Mouse (Mus musculus): ENCODE measurements around the gene Olfr572. TPM values are rescaled to one million over a fixed set of nuclear protein-coding genes. Genes with fewer than 3 reads are reported as not detected.
A peak's percentile ranks its signal among the peaks of the same experiment; 100 is the strongest.

Olfr572 gene
- not detected in 2 replicates for polyA plus RNA-seq (2015; fragmentation: Nextera tagmentation; extraction: Ambion mirVana)

DNA sequence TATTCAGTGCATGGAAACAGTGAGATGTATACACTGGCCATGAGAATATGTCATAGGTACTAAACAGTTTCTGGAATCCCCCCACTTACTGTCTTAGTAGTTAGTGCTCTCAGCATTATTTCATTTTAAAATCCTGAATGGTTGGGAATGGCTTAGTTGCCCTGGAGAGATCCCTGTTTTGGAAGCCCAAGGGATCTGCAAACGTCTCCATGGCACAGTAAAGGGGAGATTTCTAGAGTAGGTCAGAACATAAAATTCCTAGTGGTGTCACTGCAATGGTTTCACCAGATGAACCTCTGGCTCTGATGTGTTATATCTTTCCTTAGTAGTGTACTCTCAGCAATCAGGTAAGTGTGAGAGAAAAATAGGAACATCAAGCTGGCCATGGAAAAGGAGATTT, at the start of gene Olfr572:
Gene Olfr572, plus strand, starts transcription at position 301 of the 400 bp plus-strand sequence.
- H3K9me3 ChIP-seq: no peaks in the 10 kb centered on the region
- H3K4me1 ChIP-seq: no peaks in the 10 kb centered on the region
- no peak within 1 kb of the TSS for H3K4me2 ChIP-seq
- no peak within 1 kb of the TSS for H3K4me3 ChIP-seq
- H3K9ac ChIP-seq: no peak within 1 kb of the TSS
- ATAC-seq (ENCODE audit: insufficient number of reproducible peaks, insufficient read depth, low FRiP score, low TSS enrichment, low read depth): no peak
- H3K27me3 ChIP-seq: no peaks in the 10 kb centered on the region
- WGBS: 67% methylated on average over 1 of the region's 1 CpGs
- H3K36me3 ChIP-seq: no peaks in the 10 kb centered on the region
- no peak within 1 kb of the TSS for H3K27ac ChIP-seq

DNA sequence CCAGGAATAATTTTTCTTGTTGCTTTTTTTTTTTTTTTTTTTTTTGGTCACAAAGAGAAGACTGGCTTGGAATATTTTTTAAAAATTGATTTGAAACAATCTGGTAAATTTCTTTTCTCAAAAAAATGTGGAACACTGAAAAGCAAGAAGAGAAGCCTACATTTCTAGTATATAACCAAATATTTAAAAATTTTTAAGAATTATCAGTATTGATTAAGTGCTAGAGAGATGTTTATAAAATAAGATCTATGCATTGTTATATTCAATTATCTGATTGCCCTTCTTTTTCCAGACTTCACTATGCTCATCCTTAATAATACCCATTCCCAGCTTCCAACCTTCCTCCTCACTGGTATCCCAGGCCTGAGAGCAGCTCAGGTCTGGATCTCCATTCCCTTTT, 47.4 kb upstream of the Olfr572 start, which contains the start of gene Olfr568:
Gene Olfr568, plus strand, starts transcription at position 301 of the 400 bp plus-strand sequence.
- ATAC-seq (ENCODE audit: insufficient number of reproducible peaks, insufficient read depth, low FRiP score, low TSS enrichment, low read depth): no peak
- no peak within 1 kb of the TSS for H3K4me3 ChIP-seq

DNA sequence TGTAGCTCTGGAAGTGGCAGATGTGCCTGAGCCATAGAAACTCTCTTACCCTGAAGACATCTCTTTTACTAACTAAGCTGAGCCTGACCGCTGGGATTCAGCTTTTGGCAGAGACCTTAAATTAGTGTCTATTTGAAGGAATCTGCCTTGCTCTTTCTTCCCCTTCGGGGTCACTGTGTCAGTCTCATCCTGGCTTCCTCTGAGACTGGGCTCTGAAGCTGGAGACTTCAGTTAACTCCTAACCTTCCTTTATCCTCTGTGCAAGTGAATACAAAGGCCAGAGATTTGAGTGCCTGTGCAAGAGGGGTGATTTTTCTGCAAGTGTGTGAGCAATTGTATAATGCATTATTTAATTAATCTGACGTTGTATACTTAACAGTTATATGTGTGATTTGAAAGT, 33.4 kb upstream of the Olfr572 start, which contains the start of gene Olfr569:
Gene Olfr569, minus strand, starts transcription at position 101 of the 400 bp plus-strand sequence.
- Histone ChIP-seq H3K4me1 (no peaks in the 10 kb centered on the region), H3K36me3 (no peaks in the 10 kb centered on the region), H3K4me3 (no peak within 1 kb of the TSS), H3K9me3 (no peaks in the 10 kb centered on the region), H3K9ac (no peak within 1 kb of the TSS), H3K4me2 (no peak within 1 kb of the TSS), H3K27ac (no peak within 1 kb of the TSS), H3K27me3 (no peaks in the 10 kb centered on the region)
- 66% methylated on average over 3 of the region's 3 CpGs for WGBS
- ATAC-seq (ENCODE audit: insufficient number of reproducible peaks, insufficient read depth, low FRiP score, low TSS enrichment, low read depth): no peak

More for the DNA sequence above, 47.4 kb upstream of the Olfr572 start, which contains the start of gene Olfr568:
- Histone ChIP-seq H3K9ac (no peak within 1 kb of the TSS), H3K27me3 (no peaks in the 10 kb centered on the region), H3K4me1 (no peaks in the 10 kb centered on the region), H3K9me3 (no peaks in the 10 kb centered on the region), H3K36me3 (no peaks in the 10 kb centered on the region), H3K27ac (no peak within 1 kb of the TSS), H3K4me2 (no peak within 1 kb of the TSS)

DNA sequence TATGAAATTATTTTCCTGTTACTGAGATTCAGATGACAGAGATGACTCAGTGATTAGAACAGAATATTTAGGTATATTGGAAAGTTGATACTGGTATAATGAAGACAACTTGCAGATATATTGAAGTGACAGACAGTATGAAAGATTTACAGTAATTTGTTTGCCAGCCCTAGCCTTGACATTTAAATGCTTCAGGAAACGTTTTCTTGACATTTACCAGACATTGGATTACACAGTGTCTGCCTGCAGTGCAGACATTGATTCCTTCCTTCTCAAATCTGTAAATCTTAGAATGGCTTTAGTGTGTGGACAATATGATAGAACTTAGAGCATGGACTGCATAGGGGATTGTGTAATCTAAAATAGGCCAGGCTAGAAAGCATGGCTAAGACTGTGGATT, 8.9 kb upstream of the Olfr572 start:
- Histone ChIP-seq H3K4me2 (no peak overlapping the region), H3K4me3 (no peak overlapping the region), H3K27me3 (no peaks in the 10 kb centered on the region), H3K36me3 (no peaks in the 10 kb centered on the region), H3K9me3 (no peaks in the 10 kb centered on the region), H3K27ac (no peak overlapping the region), H3K4me1 (no peaks in the 10 kb centered on the region), H3K9ac (no peak overlapping the region)
- 27% methylated on average over 1 of the region's 1 CpGs for WGBS
- no peak for ATAC-seq (ENCODE audit: insufficient number of reproducible peaks, insufficient read depth, low FRiP score, low TSS enrichment, low read depth)

DNA sequence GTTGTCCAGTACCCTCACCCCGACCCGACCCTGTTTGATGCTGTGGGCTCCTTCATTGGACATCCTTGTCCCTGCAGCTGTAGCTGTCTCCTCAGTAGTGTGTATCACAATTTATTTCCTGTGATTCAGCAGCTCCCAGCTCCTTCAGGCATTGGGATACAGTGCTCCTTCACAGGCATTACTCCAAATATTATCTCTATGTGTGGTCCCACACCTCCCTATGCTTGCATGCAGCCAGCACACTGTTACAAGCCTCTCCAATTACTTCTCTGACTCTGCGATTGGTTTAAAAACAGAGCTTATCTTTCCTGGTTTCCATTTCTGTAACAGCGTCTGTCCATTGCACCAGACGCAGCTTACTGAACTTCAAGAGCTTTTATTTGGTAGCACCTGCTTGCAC, 7.8 kb upstream of the Olfr572 start:
- Histone ChIP-seq H3K9ac (no peak overlapping the region), H3K27me3 (no peaks in the 10 kb centered on the region), H3K36me3 (no peaks in the 10 kb centered on the region), H3K4me2 (no peak overlapping the region), H3K4me3 (no peak overlapping the region), H3K9me3 (no peaks in the 10 kb centered on the region), H3K4me1 (no peaks in the 10 kb centered on the region), H3K27ac (no peak overlapping the region)
- 56% methylated on average over 5 of the region's 5 CpGs for WGBS
- ATAC-seq (ENCODE audit: insufficient number of reproducible peaks, insufficient read depth, low FRiP score, low TSS enrichment, low read depth): no peak

DNA sequence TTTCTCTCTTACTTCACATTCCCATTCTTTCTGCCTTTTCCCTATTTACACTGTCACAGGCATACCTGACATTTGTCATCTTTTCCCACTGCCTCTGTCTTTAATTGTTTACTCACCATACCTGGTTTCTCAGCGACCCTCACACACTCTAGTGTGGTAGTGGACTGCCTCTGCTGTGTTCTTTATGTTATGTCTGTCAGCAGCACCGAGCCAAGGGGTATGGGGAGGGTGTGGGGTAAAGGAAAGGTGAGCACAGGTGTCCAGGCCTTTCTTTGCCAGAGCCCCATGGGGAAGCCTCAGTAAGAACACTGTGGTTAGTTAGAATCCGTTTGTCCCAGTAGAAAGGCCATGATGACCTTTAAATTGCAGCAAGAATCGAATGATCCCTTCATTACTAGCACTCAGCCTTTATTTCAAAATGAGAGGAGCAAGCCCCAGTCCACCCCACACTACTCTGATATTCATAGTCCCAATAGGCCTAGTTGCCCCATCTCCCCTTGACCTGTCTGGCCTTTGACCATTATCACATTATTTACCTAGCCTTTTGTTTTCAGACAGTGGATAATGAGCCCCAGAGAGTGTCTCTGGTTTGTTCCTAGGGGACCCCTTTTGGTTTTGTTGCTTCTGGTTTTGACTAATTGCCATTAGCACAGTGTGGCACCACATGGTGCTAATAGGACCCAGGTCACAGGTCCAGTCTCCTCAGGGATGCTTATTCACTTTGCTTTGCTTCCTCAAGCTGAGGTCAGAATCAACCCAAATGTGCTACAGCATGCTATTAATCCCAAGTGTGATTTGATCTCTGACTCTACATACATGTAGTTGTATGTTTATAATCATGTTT, 7.0 kb upstream of the Olfr572 start, which contains the start of gene Olfr571:
Gene Olfr571, minus strand, starts transcription at position 505 of the 844 bp plus-strand sequence.
- H3K4me3 ChIP-seq: no peak within 1 kb of the TSS
- no peaks in the 10 kb centered on the region for H3K36me3 ChIP-seq
- H3K27me3 ChIP-seq: no peaks in the 10 kb centered on the region
- no peaks in the 10 kb centered on the region for H3K4me1 ChIP-seq
- 58% methylated on average over 4 of the region's 4 CpGs for WGBS
- H3K9ac ChIP-seq: no peak within 1 kb of the TSS
- no peak for ATAC-seq (ENCODE audit: insufficient number of reproducible peaks, insufficient read depth, low FRiP score, low TSS enrichment, low read depth)
- H3K4me2 ChIP-seq: no peak within 1 kb of the TSS
- H3K9me3 ChIP-seq: no peaks in the 10 kb centered on the region
- no peak within 1 kb of the TSS for H3K27ac ChIP-seq

DNA sequence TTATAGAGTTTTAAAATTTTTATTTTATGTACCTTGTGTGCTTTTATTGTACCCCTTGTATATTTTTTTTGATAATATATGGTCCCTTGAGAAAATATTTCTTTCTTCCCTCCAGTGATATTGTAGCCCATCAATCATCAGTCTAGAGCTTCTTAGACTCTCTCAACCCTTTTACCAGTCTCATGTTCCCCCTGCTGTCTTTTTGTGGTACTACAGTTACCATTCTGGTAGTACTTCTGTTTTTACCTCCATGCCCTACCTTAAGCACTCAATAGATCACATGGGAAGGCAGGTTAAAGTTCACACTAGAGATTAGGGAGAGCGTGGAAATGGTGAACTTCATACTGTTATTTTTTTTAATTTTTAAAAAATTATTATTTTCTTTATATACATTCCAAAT, 4.6 kb upstream of the Olfr572 start:
- Histone ChIP-seq H3K27me3 (no peaks in the 10 kb centered on the region), H3K4me1 (no peaks in the 10 kb centered on the region), H3K9ac (no peak overlapping the region), H3K4me2 (no peak overlapping the region), H3K27ac (no peak overlapping the region), H3K4me3 (no peak overlapping the region), H3K36me3 (no peaks in the 10 kb centered on the region), H3K9me3 (no peaks in the 10 kb centered on the region)
- ATAC-seq (ENCODE audit: insufficient number of reproducible peaks, insufficient read depth, low FRiP score, low TSS enrichment, low read depth): 0 out of 2 replicates have a peak, but pooled peaks have one; percentile 48
- WGBS: 3% methylated on average over 1 of the region's 1 CpGs

- no peaks in the 10 kb centered on the region for H3K36me3 ChIP-seq
- WGBS: 64% methylated on average over 3 of the region's 3 CpGs
Measured at GRCm38 (mm10) chr7:102927105-102927504, 2.9 kb downstream of the Olfr572 start.

GRCm38 (mm10) chr7:102942475-102942874, 18.3 kb downstream of the Olfr572 start, which contains the start of gene Olfr573-ps1:
TSS of gene Olfr573-ps1 (minus strand) at chr7:102942575.
- Histone ChIP-seq H3K9ac (no peak within 1 kb of the TSS), H3K27ac (no peak within 1 kb of the TSS), H3K4me2 (no peak within 1 kb of the TSS), H3K4me3 (no peak within 1 kb of the TSS), H3K27me3 (no peaks in the 10 kb centered on the region), H3K36me3 (no peaks in the 10 kb centered on the region), H3K9me3 (no peaks in the 10 kb centered on the region), H3K4me1 (no peaks in the 10 kb centered on the region)
- ATAC-seq (ENCODE audit: insufficient number of reproducible peaks, insufficient read depth, low FRiP score, low TSS enrichment, low read depth): no peak
- 90% methylated on average over 2 of the region's 2 CpGs for WGBS

More at GRCm38 (mm10) chr7:102927105-102927504, 2.9 kb downstream of the Olfr572 start:
- no peaks in the 10 kb centered on the region for H3K9me3 ChIP-seq
- H3K4me3 ChIP-seq: no peak overlapping the region
- no peaks in the 10 kb centered on the region for H3K27me3 ChIP-seq
- H3K4me2 ChIP-seq: no peak overlapping the region
- H3K27ac ChIP-seq: no peak overlapping the region
- ATAC-seq (ENCODE audit: insufficient number of reproducible peaks, insufficient read depth, low FRiP score, low TSS enrichment, low read depth): no peak
- no peak overlapping the region for H3K9ac ChIP-seq
- no peaks in the 10 kb centered on the region for H3K4me1 ChIP-seq

GRCm38 (mm10) chr7:102943417-102943816, 19.2 kb downstream of the Olfr572 start:
- 80% methylated on average over 1 of the region's 1 CpGs for WGBS
- no peaks in the 10 kb centered on the region for H3K9me3 ChIP-seq
- no peak overlapping the region for H3K4me3 ChIP-seq
- no peaks in the 10 kb centered on the region for H3K4me1 ChIP-seq
- H3K4me2 ChIP-seq: no peak overlapping the region
- no peaks in the 10 kb centered on the region for H3K36me3 ChIP-seq
- H3K27me3 ChIP-seq: no peaks in the 10 kb centered on the region
- no peak for ATAC-seq (ENCODE audit: insufficient number of reproducible peaks, insufficient read depth, low FRiP score, low TSS enrichment, low read depth)
- no peak overlapping the region for H3K9ac ChIP-seq
- no peak overlapping the region for H3K27ac ChIP-seq

- no peak for ATAC-seq (ENCODE audit: insufficient number of reproducible peaks, insufficient read depth, low FRiP score, low TSS enrichment, low read depth)
- H3K27me3 ChIP-seq: no peaks in the 10 kb centered on the region
Measured at GRCm38 (mm10) chr7:102948167-102948566, 24.0 kb downstream of the Olfr572 start, which contains the start of gene Olfr574. TSS of gene Olfr574 (plus strand) at chr7:102948467.

GRCm38 (mm10) chr7:102950732-102951131, 26.5 kb downstream of the Olfr572 start:
- WGBS: 64% methylated on average over 1 of the region's 1 CpGs
- no peak overlapping the region for H3K4me2 ChIP-seq
- H3K4me1 ChIP-seq: no peaks in the 10 kb centered on the region
- H3K36me3 ChIP-seq: no peaks in the 10 kb centered on the region
- no peak overlapping the region for H3K9ac ChIP-seq
- no peak overlapping the region for H3K4me3 ChIP-seq
- H3K27me3 ChIP-seq: no peaks in the 10 kb centered on the region
- no peak overlapping the region for H3K27ac ChIP-seq
- no peak for ATAC-seq (ENCODE audit: insufficient number of reproducible peaks, insufficient read depth, low FRiP score, low TSS enrichment, low read depth)
- H3K9me3 ChIP-seq: no peaks in the 10 kb centered on the region

More at GRCm38 (mm10) chr7:102948167-102948566, 24.0 kb downstream of the Olfr572 start, which contains the start of gene Olfr574:
- Histone ChIP-seq H3K4me1 (no peaks in the 10 kb centered on the region), H3K4me3 (no peak within 1 kb of the TSS), H3K36me3 (no peaks in the 10 kb centered on the region), H3K27ac (no peak within 1 kb of the TSS), H3K9me3 (no peaks in the 10 kb centered on the region), H3K4me2 (no peak within 1 kb of the TSS), H3K9ac (no peak within 1 kb of the TSS)
- 93% methylated on average over 1 of the region's 1 CpGs for WGBS

Measured in embryonic facial prominence, embryonic 13.5 days (tissue).